Mouse (Mus musculus): ENCODE data around the gene Efhb. TPM values are rescaled to one million over a fixed set of nuclear protein-coding genes. Genes with fewer than 3 reads are reported as not detected.

Efhb gene
- polyA plus RNA-seq, 1 experiment from 2014 or later: 0.56 TPM

DNA sequence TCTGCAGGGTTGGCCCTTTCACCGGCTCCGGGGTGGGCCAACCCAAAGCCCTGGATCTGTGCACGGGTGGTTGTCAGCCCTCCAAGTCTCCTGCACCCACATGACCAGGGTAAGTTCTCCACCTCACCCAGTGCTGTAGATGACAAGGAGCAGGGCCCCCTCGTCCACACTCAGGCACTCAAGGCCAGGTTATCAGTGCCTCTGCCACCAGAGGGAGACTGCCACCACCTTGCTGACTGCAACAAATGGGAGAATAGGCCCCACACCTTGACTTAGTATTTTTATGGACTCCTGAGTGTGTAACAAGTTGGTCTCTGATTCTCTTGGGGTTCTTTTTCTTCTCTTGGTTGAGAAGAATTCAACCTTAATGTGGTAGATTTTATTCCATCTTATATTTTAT lies 2.4 kb upstream of the Efhb start:
- ATAC-seq (ENCODE audit: low FRiP score): no peak
- H3K27me3 ChIP-seq (replicated peaks): no peaks in the 10 kb centered on the region
- no peak overlapping the region for H3K4me2 ChIP-seq
- H3K36me3 ChIP-seq: no peaks in the 10 kb centered on the region
- peaks cover 11% of the 10 kb centered on the region for H3K4me1 ChIP-seq
- H3K9ac ChIP-seq (replicated peaks): no peak overlapping the region
- no peaks in the 10 kb centered on the region for H3K9me3 ChIP-seq (replicated peaks)
- no peak overlapping the region for H3K4me3 ChIP-seq (replicated peaks)
- H3K27ac ChIP-seq (replicated peaks): no peak overlapping the region
- WGBS: 60% methylated on average over 4 of the region's 4 CpGs

DNA sequence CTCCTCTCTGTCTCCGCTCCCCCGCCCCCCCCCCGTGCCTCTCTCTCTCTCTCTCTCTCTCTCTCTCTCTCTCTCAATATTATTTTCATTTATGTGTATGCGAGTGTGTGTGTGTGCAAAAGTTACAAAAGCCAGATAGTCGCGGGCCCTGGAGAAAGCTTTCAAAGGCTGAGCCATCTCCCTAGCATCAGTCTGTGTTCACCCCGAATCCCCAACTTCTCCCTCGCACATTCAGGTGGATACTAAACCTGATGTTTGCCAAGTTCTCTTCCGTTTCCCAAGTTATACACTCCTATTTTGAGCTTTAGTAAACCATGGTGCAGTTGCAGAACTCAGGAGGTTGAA lies 347 bp upstream of the Efhb start:
- Histone ChIP-seq H3K9me3 (replicated peaks) (no peaks in the 10 kb centered on the region), H3K27me3 (replicated peaks) (no peaks in the 10 kb centered on the region), H3K4me3 (replicated peaks) (peak overlapping the region; percentile 44), H3K27ac (replicated peaks) (no peak overlapping the region), H3K4me1 (peaks cover 11% of the 10 kb centered on the region), H3K9ac (replicated peaks) (peak overlapping the region; percentile 40; the same call in 1 of the 2 replicates), H3K4me2 (peak overlapping the region; percentile 75), H3K36me3 (no peaks in the 10 kb centered on the region)
- 16% methylated on average over 8 of the region's 9 CpGs for WGBS
- ATAC-seq (ENCODE audit: low FRiP score): peak; percentile 54

DNA sequence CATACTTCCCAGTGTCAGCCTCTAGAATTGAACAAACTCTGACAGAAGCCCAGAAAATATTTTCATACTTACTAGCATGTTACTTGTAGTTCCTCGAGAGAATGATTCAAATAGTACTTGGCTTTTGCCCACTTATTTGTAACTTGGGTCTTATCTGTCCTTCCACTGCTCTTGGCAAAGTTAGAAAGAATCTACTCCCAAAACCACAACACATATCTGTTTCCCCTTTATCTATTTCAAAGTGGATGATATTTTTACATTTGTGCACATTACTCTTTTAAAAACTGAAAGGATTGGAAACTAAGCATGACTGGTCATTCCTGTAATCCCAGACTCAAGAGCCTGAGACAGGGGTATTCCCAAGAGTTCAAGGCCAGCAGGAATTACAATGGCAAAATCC lies 6.4 kb downstream of the Efhb start:
- 92% methylated on average over 1 of the region's 1 CpGs for WGBS
- H3K36me3 ChIP-seq: no peaks in the 10 kb centered on the region
- no peaks in the 10 kb centered on the region for H3K4me1 ChIP-seq
- no peak overlapping the region for H3K4me3 ChIP-seq (replicated peaks)
- H3K9ac ChIP-seq (replicated peaks): no peak overlapping the region
- no peaks in the 10 kb centered on the region for H3K9me3 ChIP-seq (replicated peaks)
- no peak overlapping the region for H3K4me2 ChIP-seq
- H3K27ac ChIP-seq (replicated peaks): no peak overlapping the region
- H3K27me3 ChIP-seq (replicated peaks): no peaks in the 10 kb centered on the region
- ATAC-seq (ENCODE audit: low FRiP score): no peak

DNA sequence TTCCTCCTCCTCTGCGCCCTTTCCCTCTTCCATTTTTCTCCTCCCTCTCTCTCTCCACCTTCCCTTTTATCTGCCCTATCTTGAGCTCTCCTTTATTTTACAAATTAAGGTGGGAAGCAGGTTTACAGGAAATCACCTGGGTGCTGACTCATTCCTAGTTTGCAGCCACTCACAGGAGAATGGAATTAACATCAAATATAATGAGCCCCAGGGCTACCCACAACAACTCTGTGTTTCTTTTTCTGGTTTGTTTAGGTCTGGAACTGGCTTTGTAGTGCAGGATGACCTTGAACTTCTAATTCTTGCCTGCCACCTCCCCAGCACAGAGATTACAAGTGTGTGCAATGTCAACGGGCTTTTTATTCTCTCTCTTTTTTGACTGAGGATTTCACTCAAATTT lies 7.0 kb downstream of the Efhb start:
- Histone ChIP-seq H3K9me3 (replicated peaks) (no peaks in the 10 kb centered on the region), H3K9ac (replicated peaks) (no peak overlapping the region), H3K4me3 (replicated peaks) (no peak overlapping the region), H3K4me1 (no peaks in the 10 kb centered on the region), H3K36me3 (no peaks in the 10 kb centered on the region), H3K27ac (replicated peaks) (no peak overlapping the region), H3K4me2 (no peak overlapping the region), H3K27me3 (replicated peaks) (no peaks in the 10 kb centered on the region)
- 85% methylated on average over 2 of the region's 2 CpGs for WGBS
- no peak for ATAC-seq (ENCODE audit: low FRiP score)

DNA sequence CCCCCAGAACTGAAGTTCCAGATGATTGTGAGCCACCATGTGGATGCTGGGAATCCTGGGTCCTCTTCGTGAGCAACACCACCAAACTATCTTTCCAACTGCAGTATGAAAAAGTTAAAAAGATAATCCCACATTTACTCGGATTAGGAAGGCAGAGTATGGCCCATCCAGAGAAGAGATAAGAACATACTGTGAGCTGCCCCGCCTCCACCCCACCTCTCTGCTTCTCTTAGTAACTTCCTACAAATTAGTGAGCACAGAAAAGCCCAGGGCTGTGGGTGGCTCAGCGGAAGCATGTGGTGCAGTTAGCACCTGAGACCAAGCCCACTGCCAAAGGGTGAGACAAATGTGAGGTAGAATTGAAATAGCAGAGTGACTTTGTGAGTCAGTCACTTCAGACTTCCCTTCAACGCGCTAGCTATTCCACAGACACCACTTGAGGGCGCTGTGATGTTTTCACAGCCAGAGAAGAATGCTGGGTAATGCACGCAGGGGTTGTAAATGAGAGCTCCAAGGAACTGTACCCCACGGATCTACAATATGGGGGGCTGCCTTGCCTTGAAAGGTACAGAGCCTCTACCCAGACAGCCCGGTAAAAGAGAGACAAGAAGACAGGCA lies 60.3 kb downstream of the Efhb start:
- WGBS: 46% methylated on average over 10 of the region's 10 CpGs
- no peak overlapping the region for H3K9ac ChIP-seq (replicated peaks)
- no peak for ATAC-seq (ENCODE audit: low FRiP score)

DNA sequence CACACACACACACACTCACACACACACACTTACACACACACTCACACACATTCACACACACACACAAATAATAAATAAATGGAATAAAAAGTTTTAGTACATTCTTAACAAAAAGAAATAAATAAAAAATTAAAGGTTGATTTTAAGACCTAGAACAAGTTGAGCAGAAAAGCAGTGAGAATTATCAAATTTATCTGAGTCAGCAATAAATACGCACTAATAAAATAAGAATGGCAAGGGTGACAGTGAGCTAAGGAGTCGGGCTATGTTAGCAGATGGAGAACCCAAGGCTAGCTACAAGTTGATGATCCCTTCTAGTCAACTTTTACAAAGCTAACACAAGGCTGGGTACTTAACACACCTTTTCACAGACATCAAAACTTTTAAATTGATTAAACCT lies 69.9 kb downstream of the Efhb start:
- WGBS: 89% methylated on average over 2 of the region's 2 CpGs
- no peak for ATAC-seq (ENCODE audit: low FRiP score)
- H3K4me3 ChIP-seq (replicated peaks): no peak overlapping the region
- H3K9ac ChIP-seq (replicated peaks): no peak overlapping the region
- no peaks in the 10 kb centered on the region for H3K36me3 ChIP-seq
- no peaks in the 10 kb centered on the region for H3K4me1 ChIP-seq
- H3K9me3 ChIP-seq (replicated peaks): no peaks in the 10 kb centered on the region
- H3K27ac ChIP-seq (replicated peaks): no peak overlapping the region
- H3K27me3 ChIP-seq (replicated peaks): no peaks in the 10 kb centered on the region
- H3K4me2 ChIP-seq: no peak overlapping the region

More for the DNA sequence above, 60.3 kb downstream of the Efhb start:
- Histone ChIP-seq H3K4me3 (replicated peaks) (no peak overlapping the region), H3K27me3 (replicated peaks) (no peaks in the 10 kb centered on the region), H3K4me2 (no peak overlapping the region; the same call in 1 of the 2 replicates), H3K4me1 (no peaks in the 10 kb centered on the region), H3K9me3 (replicated peaks) (no peaks in the 10 kb centered on the region), H3K27ac (replicated peaks) (no peak overlapping the region), H3K36me3 (no peaks in the 10 kb centered on the region)

DNA sequence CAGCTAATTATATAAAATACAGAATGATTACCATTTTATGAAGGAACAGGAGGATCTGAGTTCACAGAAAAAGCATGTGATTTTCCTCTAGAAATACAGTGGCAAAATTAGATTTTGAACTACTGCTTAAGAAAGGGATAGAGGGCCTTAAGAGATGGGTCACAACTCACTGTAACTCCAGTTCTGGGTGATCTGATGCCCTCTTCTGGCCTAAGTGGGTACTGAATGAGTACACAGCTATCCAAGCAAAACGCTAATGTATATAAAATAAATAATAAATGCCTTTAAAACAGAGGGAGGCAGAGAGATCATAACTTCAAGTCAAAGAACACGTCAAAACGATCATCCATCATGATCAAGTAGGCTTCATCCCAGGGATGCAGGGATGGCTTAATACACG lies 73.6 kb downstream of the Efhb start:
- ATAC-seq (ENCODE audit: low FRiP score): no peak
- no peak overlapping the region for H3K4me3 ChIP-seq (replicated peaks)
- H3K9ac ChIP-seq (replicated peaks): no peak overlapping the region
- WGBS: 43% methylated on average over 4 of the region's 4 CpGs
- H3K4me2 ChIP-seq: no peak overlapping the region
- no peaks in the 10 kb centered on the region for H3K27me3 ChIP-seq (replicated peaks)
- no peak overlapping the region for H3K27ac ChIP-seq (replicated peaks)
- no peaks in the 10 kb centered on the region for H3K4me1 ChIP-seq
- no peaks in the 10 kb centered on the region for H3K36me3 ChIP-seq
- no peaks in the 10 kb centered on the region for H3K9me3 ChIP-seq (replicated peaks)

DNA sequence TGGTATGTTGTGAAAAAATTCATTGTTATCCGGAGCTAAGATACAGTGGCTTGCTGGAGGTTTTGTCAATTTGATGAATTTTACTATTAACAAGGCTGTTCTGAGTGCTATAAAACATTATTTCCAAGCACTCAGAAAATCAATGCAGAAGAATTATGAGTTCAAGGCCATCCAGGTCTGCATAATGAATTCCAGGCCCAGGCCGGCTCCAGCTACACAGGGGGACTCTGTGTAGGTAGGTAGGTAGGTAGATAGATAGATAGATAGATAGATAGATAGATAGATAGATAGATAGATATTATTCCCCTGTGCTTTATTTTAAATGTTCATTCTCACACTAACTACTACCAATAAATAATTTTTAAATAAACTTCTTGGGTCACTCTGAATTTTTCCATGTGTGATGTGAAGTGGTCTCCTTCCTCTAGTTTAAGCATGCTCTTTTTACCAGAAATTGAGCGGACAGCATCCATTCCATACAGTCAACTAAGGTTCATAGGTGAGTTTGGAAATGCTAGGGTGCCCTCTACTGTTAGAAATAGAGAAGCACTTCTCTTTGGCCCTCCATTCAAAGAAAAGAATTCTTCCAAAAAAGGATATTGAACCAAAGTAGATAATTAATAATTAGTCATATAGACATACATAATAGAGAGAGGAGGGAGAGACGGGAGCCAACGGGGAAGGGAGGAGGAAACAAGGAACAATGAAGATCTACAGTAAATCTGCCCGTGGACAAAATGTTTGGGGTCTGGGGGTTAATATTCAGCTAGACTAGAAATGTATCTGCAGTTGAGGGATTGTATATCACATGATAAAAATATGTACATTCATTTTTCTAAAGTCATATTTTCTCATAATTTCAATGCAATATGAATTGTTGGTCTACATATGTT lies 75.3 kb downstream of the Efhb start:
- no peak overlapping the region for H3K4me2 ChIP-seq
- no peaks in the 10 kb centered on the region for H3K27me3 ChIP-seq (replicated peaks)
- no peak overlapping the region for H3K27ac ChIP-seq (replicated peaks)
- H3K4me3 ChIP-seq (replicated peaks): no peak overlapping the region
- no peaks in the 10 kb centered on the region for H3K4me1 ChIP-seq
- ATAC-seq (ENCODE audit: low FRiP score): peak; percentile 82
- H3K9ac ChIP-seq (replicated peaks): no peak overlapping the region
- H3K36me3 ChIP-seq: no peaks in the 10 kb centered on the region
- no peaks in the 10 kb centered on the region for H3K9me3 ChIP-seq (replicated peaks)
- 41% methylated on average over 6 of the region's 6 CpGs for WGBS

DNA sequence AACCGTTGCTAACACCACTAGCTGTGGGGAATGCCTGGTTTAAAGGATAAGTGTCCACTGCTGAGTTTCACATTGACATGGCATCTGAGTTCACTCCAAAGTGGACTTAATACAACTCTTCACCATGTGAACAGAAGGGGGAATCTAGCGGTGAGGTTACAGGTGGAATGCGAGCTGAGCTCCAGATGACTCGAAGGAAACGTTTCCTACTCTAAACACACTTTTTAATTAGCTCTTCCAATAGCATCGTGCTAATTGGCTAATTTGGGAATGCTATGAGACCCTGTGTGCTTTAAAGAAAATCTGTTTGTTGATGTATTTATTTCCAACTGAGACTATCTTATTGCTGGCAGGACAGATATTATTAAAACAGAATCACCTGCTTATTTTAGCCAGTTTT lies 76.3 kb downstream of the Efhb start:
- Histone ChIP-seq H3K36me3 (no peaks in the 10 kb centered on the region), H3K27ac (replicated peaks) (no peak overlapping the region), H3K4me3 (replicated peaks) (no peak overlapping the region), H3K9ac (replicated peaks) (no peak overlapping the region), H3K4me2 (no peak overlapping the region), H3K27me3 (replicated peaks) (no peaks in the 10 kb centered on the region), H3K4me1 (no peaks in the 10 kb centered on the region), H3K9me3 (replicated peaks) (no peaks in the 10 kb centered on the region)
- ATAC-seq (ENCODE audit: low FRiP score): peak; percentile 62
- WGBS: 57% methylated on average over 6 of the region's 6 CpGs

DNA sequence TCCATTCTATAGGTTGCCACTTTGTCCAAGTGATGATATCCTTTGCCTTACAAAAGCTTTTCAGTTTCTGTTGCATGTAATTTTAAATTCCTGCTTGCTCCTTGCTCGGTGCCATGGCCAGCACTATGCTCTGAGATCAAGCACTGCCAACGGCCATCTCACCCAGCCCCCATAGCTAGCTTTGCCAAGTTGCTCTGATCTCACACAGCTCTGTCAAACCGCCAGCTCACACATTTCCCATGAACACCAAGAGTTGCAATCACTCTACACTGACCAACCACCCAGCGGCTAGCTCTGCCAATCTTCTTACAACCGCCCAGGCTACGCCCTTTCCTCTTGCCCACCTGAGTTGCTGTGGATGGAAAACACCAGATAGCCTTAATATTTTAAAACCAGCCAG lies 99.0 kb downstream of the Efhb start:
- no peaks in the 10 kb centered on the region for H3K4me1 ChIP-seq
- H3K36me3 ChIP-seq: no peaks in the 10 kb centered on the region
- no peak for ATAC-seq (ENCODE audit: low FRiP score)
- H3K27me3 ChIP-seq (replicated peaks): no peaks in the 10 kb centered on the region
- no peak overlapping the region for H3K27ac ChIP-seq (replicated peaks)
- H3K4me3 ChIP-seq (replicated peaks): no peak overlapping the region
- no peak overlapping the region for H3K4me2 ChIP-seq
- H3K9me3 ChIP-seq (replicated peaks): no peaks in the 10 kb centered on the region
- 89% methylated on average over 6 of the region's 6 CpGs for WGBS
- no peak overlapping the region for H3K9ac ChIP-seq (replicated peaks)

All from neural tube, embryonic 15.5 days (tissue).